Mouse (Mus musculus) heart, embryonic 16.5 days (tissue): Measurements from ENCODE around the gene Gar1. TPM values are rescaled to one million over a fixed set of nuclear protein-coding genes. Genes with fewer than 3 reads are reported as not detected.

ENCODE experiments used
- ATAC-seq: fragments of 200-750 bp; cut with Nextera tagmentation; replicated peaks from 2 replicates; pipeline ENCODE4 v1.8.0; 2017; ENCODE audit warnings: moderate number of reproducible peaks; ENCODE audit not compliant: insufficient read depth, low FRiP score; ENCODE audit errors: extremely low read depth
- H3K27ac ChIP-seq: fragments of 300-500 bp; sonication (generic); 2 replicates; pipeline ENCODE4 v1.5.1; 2014; ENCODE audit warnings: mild to moderate bottlenecking, low read length, control low read depth, moderate library complexity
- H3K27me3 ChIP-seq: fragments of 300-500 bp; sonication (generic); 2 replicates; pipeline ENCODE4 v1.6.1; 2014; ENCODE audit warnings: low read length, mixed read lengths; ENCODE audit not compliant: control insufficient read depth, insufficient read depth
- H3K36me3 ChIP-seq: fragments of 300-500 bp; sonication (generic); 2 replicates; pipeline ENCODE4 v1.6.1; 2014; ENCODE audit not compliant: control insufficient read depth, insufficient read depth
- H3K4me1 ChIP-seq: fragments of 300-500 bp; sonication (generic); 2 replicates; pipeline ENCODE4 v1.6.1; 2014; ENCODE audit warnings: low read length, mixed read lengths; ENCODE audit not compliant: control insufficient read depth, insufficient read depth
- H3K4me2 ChIP-seq: fragments of 300-500 bp; sonication (generic); 2 replicates; pipeline ENCODE4 v1.6.1; 2014; ENCODE audit warnings: low read depth, mild to moderate bottlenecking, control low read depth, low read length
- H3K4me3 ChIP-seq: fragments of 300-500 bp; sonication (generic); 2 replicates; pipeline ENCODE4 v1.5.1; 2014; ENCODE audit warnings: mild to moderate bottlenecking, control low read depth, low read length
- H3K9ac ChIP-seq: fragments of 300-500 bp; sonication (generic); 2 replicates; pipeline ENCODE4 v1.6.1; 2014; ENCODE audit warnings: low read length, control low read depth
- H3K9me3 ChIP-seq: fragments of 300-500 bp; sonication (generic); replicated peaks from 2 replicates; pipeline ENCODE4 v1.6.1; 2016; ENCODE audit warnings: low read length; ENCODE audit not compliant: control insufficient read depth
- WGBS: fragments of 180-500 bp; shearing (Covaris S2); extraction: QIAGEN DNeasy Blood & Tissue Kit; methylation state at CpG from one replicate; pipeline ENCODE4 v1.1.7; 2014; 5-methylcytosine and 5-hydroxymethylcytosine counted together
- polyA plus RNA-seq: library from polyadenylated mRNA; unstranded; fragments of >200 nt; fragmentation: Nextera tagmentation; extraction: Ambion mirVana; gene quantifications from 2 replicates; pipeline ENCODE4 v1.2.1, GENCODE M21; 2015

The Gar1 gene
- polyA plus RNA-seq, 1 experiment from 2014 or later: 42.0 TPM

DNA sequence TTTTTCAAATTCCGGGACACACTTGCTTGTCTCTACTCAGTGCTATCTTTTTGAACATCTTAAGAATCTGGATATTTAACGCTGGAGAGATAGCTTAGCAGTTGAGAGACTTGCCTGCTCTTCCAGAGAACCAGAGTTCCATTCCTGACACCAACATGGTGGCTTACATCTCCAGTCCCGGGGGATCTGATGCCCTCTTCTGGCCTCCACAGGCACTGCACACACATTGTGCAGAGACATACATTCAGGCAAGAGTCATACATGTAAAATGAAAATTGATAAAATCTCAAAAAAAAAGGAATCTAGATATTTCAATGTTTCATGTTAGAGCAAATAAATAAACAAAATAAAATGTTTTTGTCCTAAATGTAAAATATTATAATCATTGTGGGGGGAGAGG is 48.5 kb downstream of the Gar1 start:
- Histone ChIP-seq H3K27ac (no peak overlapping the region), H3K9me3 (peaks cover 2% of the 10 kb centered on the region; the same call in 1 of the 2 replicates), H3K4me2 (no peak overlapping the region), H3K27me3 (no peaks in the 10 kb centered on the region), H3K4me1 (no peaks in the 10 kb centered on the region), H3K9ac (no peak overlapping the region), H3K36me3 (no peaks in the 10 kb centered on the region), H3K4me3 (no peak overlapping the region)
- ATAC-seq: no peak
- 90% methylated on average over 3 of the region's 3 CpGs for WGBS

DNA sequence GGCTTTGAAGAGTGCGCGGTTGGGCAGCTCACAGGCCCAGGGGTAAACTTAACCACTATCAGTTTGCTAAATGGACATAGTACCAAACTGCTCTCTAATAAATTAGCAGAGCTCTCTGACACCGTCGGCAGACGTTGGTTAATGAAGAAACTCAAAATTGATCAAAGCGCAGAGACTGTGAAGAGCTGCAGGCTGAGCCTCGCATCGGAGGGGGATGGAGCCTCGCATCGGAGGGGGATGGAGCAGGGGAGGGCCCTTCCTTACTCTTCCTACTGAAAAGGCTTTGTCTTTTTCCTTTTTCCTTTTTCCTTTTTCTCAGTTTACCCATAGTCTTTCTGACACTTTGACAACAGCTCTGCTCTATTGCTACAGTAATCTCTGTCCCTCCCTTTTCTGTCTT is 49.8 kb downstream of the Gar1 start:
- no peak for ATAC-seq
- no peaks in the 10 kb centered on the region for H3K27me3 ChIP-seq
- H3K9ac ChIP-seq: no peak overlapping the region
- peaks cover 2% of the 10 kb centered on the region; the same call in 1 of the 2 replicates for H3K9me3 ChIP-seq
- no peaks in the 10 kb centered on the region for H3K4me1 ChIP-seq
- H3K27ac ChIP-seq: no peak overlapping the region
- H3K36me3 ChIP-seq: no peaks in the 10 kb centered on the region
- no peak overlapping the region for H3K4me3 ChIP-seq
- H3K4me2 ChIP-seq: no peak overlapping the region
- 59% methylated on average over 10 of the region's 10 CpGs for WGBS

Other genes with a start within 250 kb of the Gar1 start
- gene Egf, start 76.1 kb downstream of the Gar1 start, polyA plus RNA-seq: 2.0 and 2.7 TPM in 2 replicates
- not detected in 2 replicates for gene Lrit3, start 27.4 kb downstream of the Gar1 start, polyA plus RNA-seq
- 0.08 TPM in 1 of 2 replicates, not detected in the other for gene Rrh, start 8.8 kb downstream of the Gar1 start, polyA plus RNA-seq
- gene Cfi, start 4.5 kb upstream of the Gar1 start, polyA plus RNA-seq: 2.3 and 2.5 TPM in 2 replicates
- gene Pla2g12a, start 47.2 kb upstream of the Gar1 start, polyA plus RNA-seq: 65.8 and 76.6 TPM in 2 replicates
- gene Casp6, start 70.0 kb upstream of the Gar1 start, polyA plus RNA-seq: 61.7 and 66.6 TPM in 2 replicates
- gene Mcub, start 138.8 kb upstream of the Gar1 start, polyA plus RNA-seq: 7.4 and 12.4 TPM in 2 replicates
- gene Sec24b, start 230.2 kb upstream of the Gar1 start, polyA plus RNA-seq: 24.7 and 25.8 TPM in 2 replicates